Mouse (Mus musculus) Patski (cell line): Measurements from ENCODE around the gene 5530401A14Rik. TPM values are rescaled to one million over a fixed set of nuclear protein-coding genes. Genes with fewer than 3 reads are reported as not detected.

ENCODE experiments used
- ATAC-seq: fragments of 100-300 bp; one replicate; pipeline ENCODE4 v1.8.0; 2021
- CTCF ChIA-PET: fragments of 350-600 bp; sonication (Branson Sonifier 250); formaldehyde crosslinking; loops from one replicate; lab custom pipeline; 2022; ENCODE audit warnings: inconsistent platforms; lab: Charles Lee
- POLR2A ChIA-PET: fragments of 350-600 bp; sonication (Branson Sonifier 250); formaldehyde crosslinking; loops from one replicate; lab custom pipeline; 2022; ENCODE audit warnings: antibody characterized with exemption, inconsistent platforms; lab: Charles Lee
- DNase-seq: peaks from one replicate; pipeline ENCODE4 v3.0.0-alpha.2; 2011; ENCODE audit warnings: low read depth, low spot score
- H3K27me3 ChIP-seq: fragments of 371-371 bp; one replicate; pipeline ENCODE4 v1.5.1; 2021
- CTCF ChIP-seq: fragments of 100-300 bp; IDR thresholded peaks from one replicate; pipeline ENCODE4 v1.5.1; 2021
- in situ Hi-C: fragments of 300-500 bp; cut with MboI; formaldehyde crosslinking; loops from 3 replicates; pipeline ENCODE4 v1.11.1; 2018; ENCODE audit warnings: low pct_unique_long_range_greater_than_20kb, mixed read lengths
- polyA plus RNA-seq: library from polyadenylated mRNA; unstranded; gene quantifications from one replicate; pipeline ENCODE4 v1.2.3, GENCODE M21; 2021

The 5530401A14Rik gene
- polyA plus RNA-seq, 1 experiment from 2014 or later: 0.04 TPM

- POLR2A ChIA-PET: no interaction called here
- in situ Hi-C loops: no loop called here
- no peak for ATAC-seq
- TF ChIP-seq CTCF: no peak
- DNase-seq: no peak
- peaks cover 47% of the 10 kb centered on the region for H3K27me3 ChIP-seq
- CTCF ChIA-PET: no interaction called here
These were observed 11.2 kb downstream of the 5530401A14Rik start for GRCm38 (mm10) chr11:81871506-81872213.

DNA sequence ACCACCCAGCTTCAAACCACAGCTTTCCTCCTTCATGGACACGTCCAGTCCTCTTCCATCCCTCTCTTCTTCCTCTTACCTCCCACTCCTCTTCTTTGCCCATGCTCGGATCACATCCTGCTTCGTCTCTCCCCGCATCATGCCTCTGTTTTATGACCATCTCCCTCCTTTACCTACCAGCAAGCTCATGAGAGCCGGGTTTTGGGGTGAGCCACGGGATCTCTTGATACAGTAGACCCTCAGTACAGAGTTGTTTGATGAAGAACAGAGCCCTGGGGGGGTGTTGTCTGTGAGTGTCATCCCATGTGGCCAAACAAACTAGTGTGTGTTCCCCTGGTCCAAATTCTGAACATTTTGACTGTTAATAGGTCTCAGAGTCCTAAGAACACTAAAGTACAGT is 36.0 kb downstream of the 5530401A14Rik start:
- no peak for TF ChIP-seq CTCF
- ChIA-PET CTCF (no interaction called here), POLR2A (no interaction called here)
- in situ Hi-C loops: no loop called here
- peaks cover 34% of the 10 kb centered on the region for H3K27me3 ChIP-seq
- no peak for ATAC-seq
- no peak for DNase-seq

DNA sequence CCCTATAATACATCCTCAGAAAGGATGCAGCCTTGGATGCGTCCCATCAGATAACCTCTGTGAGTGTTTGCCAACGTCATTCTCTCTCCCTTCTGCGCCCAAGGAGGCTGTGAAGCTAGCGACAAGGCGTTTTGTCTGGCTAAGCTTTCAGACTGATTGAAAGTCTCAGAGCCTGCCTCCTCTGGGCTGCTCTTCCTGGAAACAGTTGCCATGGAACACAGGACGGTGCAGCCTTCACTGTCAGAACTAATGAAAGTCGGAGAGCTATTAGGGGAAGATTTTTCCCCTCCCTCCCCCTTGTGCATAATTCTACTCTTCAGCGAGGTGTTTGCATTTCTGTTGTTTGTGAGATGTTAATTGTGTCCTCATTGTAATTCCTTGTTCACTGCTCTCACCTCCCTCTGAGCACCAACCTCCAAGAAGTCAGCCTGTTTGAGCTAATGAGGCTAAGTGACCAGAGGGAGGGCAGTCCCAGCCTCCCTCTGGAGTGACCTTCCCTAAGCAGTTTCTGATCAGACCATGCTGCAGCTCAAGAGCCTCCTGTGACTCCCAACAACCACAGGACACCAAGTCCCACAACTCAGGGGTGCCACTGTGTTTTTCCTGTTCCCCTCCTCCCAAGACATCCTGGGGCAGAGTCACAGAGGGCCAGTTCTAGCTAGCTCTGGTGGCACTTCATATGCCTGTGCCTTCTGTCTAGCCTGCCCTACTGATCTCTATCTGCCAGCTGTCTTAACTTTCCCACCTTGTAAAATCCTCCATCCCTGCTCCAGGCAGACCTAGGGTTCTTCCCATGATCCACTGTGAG is 37.3 kb downstream of the 5530401A14Rik start:
- CTCF ChIA-PET: no interaction called here
- H3K27me3 ChIP-seq: peaks cover 39% of the 10 kb centered on the region
- in situ Hi-C loops: no loop called here
- TF ChIP-seq CTCF: no peak
- ATAC-seq (no peak), DNase-seq (no peak)
- POLR2A ChIA-PET: no interaction called here

DNA sequence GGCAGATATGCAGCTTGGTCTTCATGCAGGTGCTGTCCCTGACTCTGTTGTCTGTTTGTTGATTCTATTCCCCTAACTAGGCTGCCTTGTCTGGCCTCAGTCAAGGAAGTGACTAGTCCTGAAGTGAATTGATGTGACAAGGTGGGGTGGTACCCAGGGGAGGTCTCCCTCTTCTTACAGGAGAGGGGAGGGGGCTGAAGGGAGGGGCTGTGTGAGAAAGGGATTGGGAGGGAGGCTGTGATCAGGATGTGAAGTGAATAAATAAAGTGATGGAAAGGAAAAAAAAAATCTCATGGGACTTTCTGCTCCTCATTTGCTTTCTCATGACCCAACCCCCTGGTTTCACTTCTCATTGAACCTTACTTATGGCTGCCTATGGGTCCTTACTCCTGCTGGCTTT is 41.8 kb downstream of the 5530401A14Rik start:
- POLR2A ChIA-PET: no interaction called here
- no peak for ATAC-seq
- H3K27me3 ChIP-seq: peaks cover 38% of the 10 kb centered on the region
- no peak for TF ChIP-seq CTCF
- DNase-seq: no peak
- in situ Hi-C loops: no loop called here
- CTCF ChIA-PET: interaction anchor here (1.4 kb wide), 1 partner anchor 23 kb away, joined by 4 read pairs; no protein-coding TSS in a partner anchor

GRCm38 (mm10) chr11:81908760-81909159 is 48.3 kb downstream of the 5530401A14Rik start:
- TF ChIP-seq CTCF: no peak
- no peak for ATAC-seq
- no peak for DNase-seq
- in situ Hi-C loops: no loop called here
- ChIA-PET CTCF (no interaction called here), POLR2A (no interaction called here)
- peaks cover 21% of the 10 kb centered on the region for H3K27me3 ChIP-seq

DNA sequence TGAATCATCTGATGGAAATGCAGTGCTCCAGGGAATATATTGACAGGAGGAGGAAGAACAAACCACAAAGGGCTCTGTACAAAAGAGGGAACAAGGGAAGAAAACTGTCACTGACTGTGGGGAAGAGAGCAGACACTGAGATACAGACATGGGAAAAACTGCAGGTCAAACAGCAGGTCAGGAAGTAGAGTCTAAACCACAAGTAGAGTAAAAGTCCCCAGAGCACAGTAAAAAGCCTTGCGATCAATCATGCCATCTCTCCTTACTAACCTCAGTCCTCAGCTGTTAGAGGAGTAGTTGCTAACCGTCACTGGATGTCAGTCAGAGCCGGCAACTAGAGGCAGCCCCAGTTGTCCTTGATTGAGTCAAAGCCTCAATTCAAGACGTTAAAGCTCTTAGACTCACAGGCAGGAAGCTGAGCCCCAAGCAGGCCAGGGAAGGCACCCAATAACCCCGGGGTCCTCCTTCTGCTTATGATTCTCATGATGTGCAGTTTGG is 49.0 kb downstream of the 5530401A14Rik start:
- in situ Hi-C loops: no loop called here
- CTCF ChIA-PET: no interaction called here
- no peak for ATAC-seq

GRCm38 (mm10) chr11:81913071-81913470 is 52.6 kb downstream of the 5530401A14Rik start:
- ChIA-PET CTCF (interaction anchor here (0.9 kb wide), 1 partner anchor 12 kb away, joined by 4 read pairs; no protein-coding TSS in a partner anchor), POLR2A (no interaction called here)
- peaks cover 28% of the 10 kb centered on the region for H3K27me3 ChIP-seq
- no peak for TF ChIP-seq CTCF
- ATAC-seq: no peak
- in situ Hi-C loops: no loop called here
- no peak for DNase-seq

More for the DNA sequence above, 49.0 kb downstream of the 5530401A14Rik start:
- peaks cover 17% of the 10 kb centered on the region for H3K27me3 ChIP-seq
- no peak for TF ChIP-seq CTCF
- no peak for DNase-seq
- POLR2A ChIA-PET: no interaction called here

GRCm38 (mm10) chr11:81915501-81915900 is 55.0 kb downstream of the 5530401A14Rik start:
- CTCF ChIA-PET: interaction anchor here (1.1 kb wide), 1 partner anchor 12 kb away, joined by 4 read pairs; no protein-coding TSS in a partner anchor
- in situ Hi-C loops: no loop called here

GRCm38 (mm10) chr11:81923096-81923495 is 62.6 kb downstream of the 5530401A14Rik start:
- ChIA-PET POLR2A (no interaction called here), CTCF (no interaction called here)
- ATAC-seq (no peak), DNase-seq (no peak)
- in situ Hi-C loops: no loop called here
- peaks cover 48% of the 10 kb centered on the region for H3K27me3 ChIP-seq
- no peak for TF ChIP-seq CTCF

More at GRCm38 (mm10) chr11:81915501-81915900, 55.0 kb downstream of the 5530401A14Rik start:
- ATAC-seq (no peak), DNase-seq (no peak)
- peaks cover 34% of the 10 kb centered on the region for H3K27me3 ChIP-seq
- POLR2A ChIA-PET: interaction anchor here (0.7 kb wide), 1 partner anchor 14 kb away, joined by 6 read pairs; no protein-coding TSS in a partner anchor
- TF ChIP-seq CTCF: no peak

DNA sequence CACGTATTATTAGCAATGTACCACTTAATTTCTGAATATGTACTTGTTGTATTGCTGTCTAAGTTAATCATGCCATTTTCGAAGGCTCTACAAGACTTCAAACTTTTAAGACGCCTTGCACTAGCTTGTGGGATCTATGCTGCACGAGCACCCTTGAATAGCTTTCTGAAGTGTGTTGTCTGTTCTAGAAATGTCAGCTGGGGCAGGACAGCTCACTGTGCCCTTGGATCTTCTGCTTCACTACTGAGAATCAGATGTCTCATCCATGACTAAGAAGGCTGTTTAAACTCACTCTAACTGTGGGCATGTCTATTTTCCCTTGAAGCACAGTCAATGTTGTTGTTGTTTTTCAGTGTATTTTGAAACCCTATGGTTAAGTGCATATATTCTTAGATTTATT is 63.2 kb downstream of the 5530401A14Rik start:
- ATAC-seq: no peak
- TF ChIP-seq CTCF: no peak
- no peak for DNase-seq
- peaks cover 46% of the 10 kb centered on the region for H3K27me3 ChIP-seq
- ChIA-PET CTCF (no interaction called here), POLR2A (interaction anchor here (0.7 kb wide), 1 partner anchor 692 kb away, joined by 3 read pairs; no protein-coding TSS in a partner anchor)
- in situ Hi-C loops: no loop called here

GRCm38 (mm10) chr11:81926393-81926792 is 65.9 kb downstream of the 5530401A14Rik start:
- peaks cover 48% of the 10 kb centered on the region for H3K27me3 ChIP-seq
- in situ Hi-C loops: no loop called here
- ChIA-PET CTCF (no interaction called here), POLR2A (no interaction called here)
- DNase-seq (no peak), ATAC-seq (no peak)
- no peak for TF ChIP-seq CTCF
